Mouse (Mus musculus) hindbrain, embryonic 15.5 days (tissue): ENCODE data around the gene Gm10322. TPM values are rescaled to one million over a fixed set of nuclear protein-coding genes. Genes with fewer than 3 reads are reported as not detected.

Experiments
- ATAC-seq: fragments of 200-750 bp; cut with Nextera tagmentation; 2 replicates; pipeline ENCODE4 v1.8.0; 2017; ENCODE audit warnings: low read depth, moderate number of reproducible peaks, moderate TSS enrichment; ENCODE audit not compliant: low FRiP score
- H3K27ac ChIP-seq: fragments of 300-500 bp; sonication (generic); replicated peaks from 2 replicates; pipeline ENCODE4 v1.5.1; 2015; ENCODE audit warnings: mild to moderate bottlenecking, inconsistent platforms
- H3K27me3 ChIP-seq: fragments of 300-500 bp; sonication (generic); 2 replicates; pipeline ENCODE4 v1.6.1; 2015; ENCODE audit warnings: control low read depth, inconsistent platforms
- H3K36me3 ChIP-seq: fragments of 300-500 bp; sonication (generic); 2 replicates; pipeline ENCODE4 v1.6.1; 2015; ENCODE audit warnings: control low read depth, inconsistent platforms
- H3K4me1 ChIP-seq: fragments of 300-500 bp; sonication (generic); replicated peaks from 2 replicates; pipeline ENCODE4 v1.6.1; 2015; ENCODE audit warnings: control low read depth, inconsistent platforms
- H3K4me2 ChIP-seq: fragments of 300-500 bp; sonication (generic); 2 replicates; pipeline ENCODE4 v1.6.1; 2015; ENCODE audit warnings: moderate library complexity, mild to moderate bottlenecking, inconsistent platforms
- H3K4me3 ChIP-seq: fragments of 300-500 bp; sonication (generic); 2 replicates; pipeline ENCODE4 v1.5.1; 2015; ENCODE audit warnings: mild to moderate bottlenecking, inconsistent platforms
- H3K9ac ChIP-seq: fragments of 300-500 bp; sonication (generic); 2 replicates; pipeline ENCODE4 v1.6.1; 2015; ENCODE audit warnings: inconsistent platforms
- H3K9me3 ChIP-seq: fragments of 300-500 bp; sonication (generic); 2 replicates; pipeline ENCODE4 v1.6.1; 2016; ENCODE audit warnings: control low read depth, inconsistent platforms
- WGBS: fragments of 180-500 bp; shearing (Covaris S2); methylation state at CpG from one replicate; pipeline ENCODE4 v1.1.7; 2015; 5-methylcytosine and 5-hydroxymethylcytosine counted together
- polyA plus RNA-seq: library from polyadenylated mRNA; unstranded; fragments of >200 nt; fragmentation: Nextera tagmentation; extraction: Ambion mirVana; gene quantifications from 2 replicates; pipeline ENCODE4 v1.2.1, GENCODE M21; 2015

The Gm10322 gene
- polyA plus RNA-seq, 1 experiment from 2014 or later = not detected

- H3K27ac ChIP-seq = no peak overlapping the region
- no peak for ATAC-seq
- H3K4me1 ChIP-seq = no peaks in the 10 kb centered on the region
- H3K9me3 ChIP-seq = no peaks in the 10 kb centered on the region
- whole genome bisulfite sequencing = 87% methylated on average over 16 of the region's 16 CpGs
- H3K36me3 ChIP-seq = no peaks in the 10 kb centered on the region
- no peak overlapping the region for H3K4me3 ChIP-seq
- no peaks in the 10 kb centered on the region for H3K27me3 ChIP-seq
- H3K4me2 ChIP-seq = no peak overlapping the region
- no peak overlapping the region for H3K9ac ChIP-seq
Observed at GRCm38 (mm10) chr10:59636751-59637533, 21.1 kb downstream of the Gm10322 start.

GRCm38 (mm10) chr10:59637596-59638124 is 21.8 kb downstream of the Gm10322 start:
- Histone ChIP-seq H3K36me3 (no peaks in the 10 kb centered on the region), H3K27me3 (no peaks in the 10 kb centered on the region), H3K9ac (no peak overlapping the region), H3K4me1 (no peaks in the 10 kb centered on the region), H3K4me2 (no peak overlapping the region), H3K27ac (no peak overlapping the region), H3K4me3 (no peak overlapping the region), H3K9me3 (no peaks in the 10 kb centered on the region)
- 89% methylated on average over 7 of the region's 7 CpGs for WGBS
- no peak for ATAC-seq

GRCm38 (mm10) chr10:59638576-59638975 is 22.7 kb downstream of the Gm10322 start:
- Histone ChIP-seq H3K27me3 (no peaks in the 10 kb centered on the region), H3K4me3 (no peak overlapping the region), H3K9me3 (no peaks in the 10 kb centered on the region), H3K4me2 (no peak overlapping the region), H3K36me3 (no peaks in the 10 kb centered on the region), H3K9ac (no peak overlapping the region), H3K27ac (no peak overlapping the region), H3K4me1 (no peaks in the 10 kb centered on the region)
- no peak for ATAC-seq
- 89% methylated on average over 6 of the region's 6 CpGs for WGBS

GRCm38 (mm10) chr10:59642659-59643377 is 27.0 kb downstream of the Gm10322 start:
- ATAC-seq = no peak
- Histone ChIP-seq H3K4me3 (no peak overlapping the region), H3K9me3 (no peaks in the 10 kb centered on the region), H3K4me1 (no peaks in the 10 kb centered on the region), H3K27ac (no peak overlapping the region), H3K9ac (no peak overlapping the region), H3K36me3 (no peaks in the 10 kb centered on the region), H3K4me2 (no peak overlapping the region), H3K27me3 (no peaks in the 10 kb centered on the region)
- 74% methylated on average over 8 of the region's 8 CpGs for WGBS

- no peak overlapping the region for H3K27ac ChIP-seq
- WGBS = 86% methylated on average over 9 of the region's 9 CpGs
- H3K4me2 ChIP-seq = no peak overlapping the region
- no peaks in the 10 kb centered on the region for H3K27me3 ChIP-seq
- no peaks in the 10 kb centered on the region for H3K36me3 ChIP-seq
- H3K4me1 ChIP-seq = no peaks in the 10 kb centered on the region
- ATAC-seq = no peak
- no peaks in the 10 kb centered on the region for H3K9me3 ChIP-seq
- H3K4me3 ChIP-seq = no peak overlapping the region
- H3K9ac ChIP-seq = no peak overlapping the region
Observed at GRCm38 (mm10) chr10:59643645-59644044, 27.8 kb downstream of the Gm10322 start.

- 69% methylated on average over 2 of the region's 2 CpGs for WGBS
Observed at GRCm38 (mm10) chr10:59644710-59645109, 28.8 kb downstream of the Gm10322 start.

GRCm38 (mm10) chr10:59645153-59645552 is 29.3 kb downstream of the Gm10322 start:
- 84% methylated on average over 4 of the region's 4 CpGs for WGBS
- H3K27ac ChIP-seq = no peak overlapping the region
- no peaks in the 10 kb centered on the region for H3K27me3 ChIP-seq

More at GRCm38 (mm10) chr10:59644710-59645109, 28.8 kb downstream of the Gm10322 start:
- Histone ChIP-seq H3K9me3 (peaks cover 2% of the 10 kb centered on the region; the same call in 1 of the 2 replicates), H3K36me3 (no peaks in the 10 kb centered on the region), H3K27ac (no peak overlapping the region), H3K9ac (no peak overlapping the region), H3K4me3 (no peak overlapping the region), H3K27me3 (no peaks in the 10 kb centered on the region), H3K4me1 (no peaks in the 10 kb centered on the region), H3K4me2 (no peak overlapping the region)
- ATAC-seq = no peak

GRCm38 (mm10) chr10:59646821-59647378 is 31.0 kb downstream of the Gm10322 start:
- Histone ChIP-seq H3K4me2 (no peak overlapping the region), H3K27ac (no peak overlapping the region)

More at GRCm38 (mm10) chr10:59645153-59645552, 29.3 kb downstream of the Gm10322 start:
- H3K9me3 ChIP-seq = peaks cover 6% of the 10 kb centered on the region; the same call in 1 of the 2 replicates
- H3K9ac ChIP-seq = no peak overlapping the region
- no peaks in the 10 kb centered on the region for H3K4me1 ChIP-seq
- H3K36me3 ChIP-seq = no peaks in the 10 kb centered on the region
- H3K4me3 ChIP-seq = no peak overlapping the region
- no peak for ATAC-seq
- no peak overlapping the region for H3K4me2 ChIP-seq

GRCm38 (mm10) chr10:59656799-59657198 is 40.9 kb downstream of the Gm10322 start:
- Histone ChIP-seq H3K36me3 (no peaks in the 10 kb centered on the region), H3K9ac (no peak overlapping the region), H3K4me3 (no peak overlapping the region), H3K4me1 (no peaks in the 10 kb centered on the region), H3K4me2 (no peak overlapping the region), H3K27ac (no peak overlapping the region), H3K27me3 (no peaks in the 10 kb centered on the region), H3K9me3 (no peaks in the 10 kb centered on the region)
- no peak for ATAC-seq
- WGBS = 84% methylated on average over 13 of the region's 13 CpGs

More at GRCm38 (mm10) chr10:59646821-59647378, 31.0 kb downstream of the Gm10322 start:
- Histone ChIP-seq H3K4me3 (no peak overlapping the region), H3K27me3 (no peaks in the 10 kb centered on the region), H3K9ac (no peak overlapping the region), H3K9me3 (peaks cover 6% of the 10 kb centered on the region; the same call in 1 of the 2 replicates), H3K36me3 (no peaks in the 10 kb centered on the region), H3K4me1 (no peaks in the 10 kb centered on the region)
- 83% methylated on average over 5 of the region's 5 CpGs for WGBS
- ATAC-seq = no peak

GRCm38 (mm10) chr10:59664765-59665164 is 48.9 kb downstream of the Gm10322 start:
- H3K9ac ChIP-seq = no peak overlapping the region
- 77% methylated on average over 2 of the region's 2 CpGs for WGBS
- H3K4me2 ChIP-seq = no peak overlapping the region
- no peaks in the 10 kb centered on the region for H3K36me3 ChIP-seq
- H3K27ac ChIP-seq = no peak overlapping the region
- H3K4me1 ChIP-seq = 0 out of 2 replicates have a peak, but pooled peaks cover 3% of the 10 kb centered on the region
- H3K4me3 ChIP-seq = no peak overlapping the region
- ATAC-seq = no peak
- H3K27me3 ChIP-seq = no peaks in the 10 kb centered on the region
- no peaks in the 10 kb centered on the region for H3K9me3 ChIP-seq

GRCm38 (mm10) chr10:59665503-59666291 is 49.8 kb downstream of the Gm10322 start:
- Histone ChIP-seq H3K9ac (no peak overlapping the region), H3K9me3 (no peaks in the 10 kb centered on the region), H3K4me1 (0 out of 2 replicates have a peak, but pooled peaks cover 3% of the 10 kb centered on the region), H3K27ac (no peak overlapping the region), H3K4me2 (no peak overlapping the region), H3K4me3 (no peak overlapping the region), H3K36me3 (no peaks in the 10 kb centered on the region), H3K27me3 (no peaks in the 10 kb centered on the region)
- no peak for ATAC-seq
- 78% methylated on average over 13 of the region's 13 CpGs for WGBS
